Mouse (Mus musculus) thymus, adult 2 months (tissue): ENCODE measurements around the gene Pigo. TPM values are rescaled to one million over a fixed set of nuclear protein-coding genes. Genes with fewer than 3 reads are reported as not detected.
"Not testable (repeated sequence)": the region's sequence is repeated elsewhere in the genome, so short reads cannot be mapped to it uniquely, and the experiment has no call there.

ENCODE experiments used
- DNase-seq: peaks from one replicate; pipeline ENCODE4 v3.0.0; 2021
- H3K27ac ChIP-seq: fragments of 200-500 bp; 2 replicates; pipeline ENCODE4 v1.5.1; 2012; ENCODE audit warnings: low read length, control low read depth; ENCODE audit not compliant: control insufficient read depth, insufficient read depth
- H3K27me3 ChIP-seq: fragments of 200-500 bp; 2 replicates; pipeline ENCODE4 v1.6.1; 2012; ENCODE audit warnings: mild to moderate bottlenecking, low read length, moderate library complexity, mixed read lengths; ENCODE audit not compliant: control insufficient read depth, insufficient read depth
- H3K36me3 ChIP-seq: fragments of 200-500 bp; 2 replicates; pipeline ENCODE4 v1.6.1; 2012; ENCODE audit warnings: mild to moderate bottlenecking, low read length, moderate library complexity; ENCODE audit not compliant: control insufficient read depth, insufficient read depth
- H3K4me1 ChIP-seq: fragments of 200-500 bp; replicated peaks from 2 replicates; pipeline ENCODE4 v1.6.1; 2012; ENCODE audit warnings: low read length; ENCODE audit not compliant: control insufficient read depth, insufficient read depth
- H3K4me3 ChIP-seq: fragments of 200-500 bp; 2 replicates; pipeline ENCODE4 v1.5.1; 2012; ENCODE audit warnings: mild to moderate bottlenecking, low read length, control low read depth, moderate library complexity; ENCODE audit not compliant: control insufficient read depth, insufficient read depth
- CTCF ChIP-seq: fragments of 200-500 bp; IDR thresholded peaks from 2 replicates; pipeline ENCODE4 v1.5.1; 2012; ENCODE audit warnings: mild to moderate bottlenecking, control low read depth, low read length, moderate library complexity, borderline replicate concordance; ENCODE audit not compliant: control insufficient read depth, poor library complexity, insufficient read depth; ENCODE audit errors: extremely low read depth
- POLR2A ChIP-seq: fragments of 200-500 bp; IDR thresholded peaks from 2 replicates; pipeline ENCODE4 v1.6.1; 2012; ENCODE audit warnings: mild to moderate bottlenecking, low read length, control low read depth, moderate library complexity; ENCODE audit not compliant: control insufficient read depth, poor library complexity, insufficient read depth; ENCODE audit errors: extremely low read depth
- WGBS: fragments of 180-500 bp; shearing (Covaris S2); methylation state at CpG from one replicate; pipeline ENCODE4 v1.1.7; 2018; 5-methylcytosine and 5-hydroxymethylcytosine counted together
- polyA plus RNA-seq: library from polyadenylated mRNA; depleted of rRNA; stranded (reverse); fragments of >200 nt; gene quantifications from 2 replicates; pipeline ENCODE4 v1.2.3, GENCODE M21; 2012

Pigo gene
- polyA plus RNA-seq, 1 experiment = 47.4 TPM

DNA sequence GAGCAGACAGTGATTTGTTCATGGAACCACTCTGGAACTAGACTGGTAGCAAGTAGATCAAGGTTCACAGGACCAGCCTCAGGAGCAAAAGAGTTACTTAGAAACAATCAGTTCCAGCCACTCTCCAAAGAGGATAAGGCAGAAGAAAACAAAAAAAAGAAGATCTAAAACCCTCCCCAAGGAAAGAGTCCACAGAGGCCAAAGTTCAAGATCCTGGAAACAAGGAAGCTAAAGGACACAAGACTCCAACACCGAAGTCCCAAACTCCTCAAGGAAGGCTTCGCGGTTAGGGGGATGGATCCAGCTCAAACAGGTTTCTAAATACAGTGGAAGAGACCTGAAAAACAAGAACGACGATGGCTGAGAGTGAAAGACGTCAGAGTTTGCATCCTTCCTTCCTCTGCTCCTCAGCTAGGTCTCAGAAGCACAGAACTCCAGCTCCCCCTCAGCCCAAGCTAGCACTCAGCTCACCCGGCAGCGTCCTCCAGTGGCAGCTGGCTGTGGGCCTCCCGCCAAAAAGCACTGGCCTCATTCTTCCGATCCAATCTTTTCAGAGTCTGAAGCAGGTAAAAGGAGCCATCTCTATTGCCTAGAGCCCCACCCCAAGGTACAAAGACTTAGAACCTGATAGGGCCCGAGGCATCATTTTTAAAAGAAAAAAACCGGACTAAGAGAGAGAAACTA lies 22.7 kb downstream of the Pigo start:
- WGBS = 93% methylated on average over 12 of the region's 12 CpGs
- TF ChIP-seq POLR2A (no peak), CTCF (no peak)
- H3K36me3 ChIP-seq = no peaks in the 10 kb centered on the region
- H3K27me3 ChIP-seq = no peaks in the 10 kb centered on the region
- no peak for DNase-seq
- H3K27ac ChIP-seq = no peak overlapping the region
- no peak overlapping the region for H3K4me3 ChIP-seq
- H3K4me1 ChIP-seq = peaks cover 4% of the 10 kb centered on the region

DNA sequence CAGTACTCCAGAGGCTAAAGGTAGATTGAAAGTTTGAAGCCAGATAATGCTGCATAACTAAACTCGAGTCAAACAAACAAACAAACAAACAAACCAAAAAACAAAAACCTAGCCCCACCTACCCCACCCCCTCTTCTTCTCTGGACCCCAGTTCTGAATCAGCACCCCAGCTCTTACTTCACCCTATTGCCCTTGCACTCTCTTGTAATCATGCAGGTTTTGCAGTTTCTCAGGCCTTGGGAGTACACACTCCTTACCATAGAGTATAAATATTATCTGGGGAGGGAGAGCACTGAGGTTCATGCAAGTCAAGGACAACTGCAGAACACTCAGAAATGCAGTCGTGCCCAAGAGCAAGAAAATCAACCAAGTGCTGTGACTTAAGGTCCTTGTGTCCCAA lies 24.3 kb downstream of the Pigo start:
- Histone ChIP-seq H3K27ac (no peak overlapping the region), H3K36me3 (no peaks in the 10 kb centered on the region), H3K4me3 (no peak overlapping the region), H3K27me3 (no peaks in the 10 kb centered on the region), H3K4me1 (peaks cover 4% of the 10 kb centered on the region)
- WGBS = 93% methylated on average over 2 of the region's 2 CpGs
- TF ChIP-seq POLR2A = no peak
- no peak for TF ChIP-seq CTCF
- DNase-seq = no peak

DNA sequence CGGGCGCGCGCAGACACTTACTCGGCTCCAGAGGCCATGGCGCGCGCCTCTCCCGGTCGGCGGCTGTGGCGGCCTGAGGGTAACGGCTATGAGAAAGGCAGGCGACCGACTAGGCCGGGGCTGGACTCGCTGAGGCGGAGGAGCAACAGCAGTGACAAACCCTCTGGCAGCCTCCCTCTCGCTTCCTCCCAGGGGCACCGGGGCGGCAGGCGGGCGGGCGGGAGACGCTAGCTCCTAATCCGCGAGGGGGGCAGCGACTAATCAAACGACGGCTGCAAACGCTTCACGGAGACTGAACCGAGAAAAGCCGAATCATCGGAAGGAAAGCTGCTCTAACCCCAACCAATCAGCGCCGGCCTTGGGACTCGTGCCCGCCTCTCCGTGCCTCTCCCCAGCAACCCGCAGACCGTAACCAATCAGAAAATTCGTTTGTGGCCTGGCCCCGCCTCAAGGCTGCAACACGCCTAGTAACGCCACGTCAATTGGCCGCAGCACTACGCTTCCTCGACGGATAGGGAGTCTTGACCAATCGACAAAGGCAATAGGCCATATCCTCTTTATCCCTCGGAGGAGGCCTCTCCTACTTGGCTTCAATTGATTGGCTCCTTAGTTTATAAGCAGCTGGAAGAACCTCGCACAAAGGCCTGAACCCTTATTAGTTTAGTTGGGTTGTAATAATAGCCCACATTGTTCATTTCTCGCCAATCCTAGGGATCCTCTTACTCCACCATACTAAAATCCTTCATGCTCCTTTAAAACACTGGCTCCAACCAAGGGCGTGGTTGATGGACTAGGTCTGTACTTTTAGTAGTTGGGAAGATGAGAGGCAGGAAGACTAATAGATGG lies 25.3 kb downstream of the Pigo start, which contains the start of gene Vcp:
TSS of gene Vcp (minus strand) at position 367 of the 846 bp plus-strand sequence.
- WGBS = 2% methylated on average over 56 of the region's 56 CpGs
- not testable (repeated sequence) for H3K4me1 ChIP-seq, H3K27me3 ChIP-seq, H3K36me3 ChIP-seq
- peak; percentile 99 for DNase-seq
- Histone ChIP-seq H3K4me3 (peak within 1 kb of the TSS; percentile 100), H3K27ac (peak within 1 kb of the TSS; percentile 85)
- 0 out of 2 replicates have a peak, but pooled peaks have one; percentile 37 for TF ChIP-seq CTCF

DNA sequence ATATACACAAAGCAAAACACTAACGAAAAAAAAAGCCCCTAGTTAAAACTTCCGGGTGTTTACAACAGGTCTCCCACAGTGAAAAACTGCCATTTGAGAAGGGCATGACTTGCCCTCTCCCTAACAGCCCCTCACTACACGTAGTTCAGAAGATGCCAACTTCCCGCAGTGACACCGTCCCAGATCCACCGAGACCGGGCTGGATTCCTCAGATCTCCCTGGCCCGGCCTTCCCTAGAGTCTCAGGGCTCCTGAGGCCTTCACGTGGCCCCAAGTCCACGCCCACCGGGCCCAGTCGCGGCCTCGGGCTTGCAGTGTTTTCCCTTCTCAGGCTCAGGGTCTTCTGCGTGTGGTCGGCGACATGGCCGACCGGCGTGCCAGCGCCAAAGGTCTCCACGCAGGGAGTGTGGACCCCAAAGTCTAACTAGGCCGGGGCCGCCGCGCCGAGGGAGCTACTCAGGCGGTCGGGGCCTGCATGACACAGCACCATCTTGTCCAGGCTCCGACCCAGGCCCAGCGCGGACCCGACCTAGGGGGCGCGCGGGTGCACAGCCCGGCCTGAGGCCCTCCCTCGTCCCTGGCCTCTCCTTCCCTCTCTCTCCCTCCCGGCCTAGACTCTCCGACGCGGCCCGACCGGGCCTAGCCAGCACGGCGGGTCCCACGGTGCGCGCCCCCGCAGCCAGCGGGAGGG lies 26.0 kb downstream of the Pigo start:
- peak overlapping the region; percentile 85 for H3K27ac ChIP-seq
- peaks cover 4% of the 10 kb centered on the region for H3K4me1 ChIP-seq
- H3K27me3 ChIP-seq = no peaks in the 10 kb centered on the region
- H3K36me3 ChIP-seq = peaks cover 11% of the 10 kb centered on the region
- no peak for TF ChIP-seq POLR2A
- TF ChIP-seq CTCF = 0 out of 2 replicates have a peak, but pooled peaks have one; percentile 27
- WGBS = under 1% methylated on average over 51 of the region's 51 CpGs
- DNase-seq = peak; percentile 73
- peak overlapping the region; percentile 100 for H3K4me3 ChIP-seq

DNA sequence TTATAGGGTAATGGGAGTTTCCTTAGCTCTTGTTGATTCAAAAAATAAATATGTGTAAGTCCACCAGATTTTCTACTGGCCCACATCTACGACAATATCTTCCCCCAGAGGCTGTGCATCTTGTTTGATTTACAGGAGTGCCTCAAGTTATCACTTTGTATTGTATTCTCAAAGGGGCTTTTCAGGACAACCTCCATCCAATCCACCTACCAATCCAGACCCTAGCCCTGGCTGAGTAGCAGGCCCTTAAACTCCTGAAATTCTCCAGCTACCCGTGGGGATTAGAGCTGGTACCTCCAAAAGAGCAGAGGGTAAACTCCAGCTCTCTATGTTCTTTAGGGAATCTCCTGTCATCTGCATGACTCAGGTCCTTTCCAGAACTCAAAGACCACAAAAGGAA lies 27.6 kb downstream of the Pigo start:
- TF ChIP-seq CTCF (no peak), POLR2A (no peak)
- H3K36me3 ChIP-seq = peaks cover 26% of the 10 kb centered on the region
- H3K27ac ChIP-seq = no peak overlapping the region
- WGBS = 39% methylated on average over 2 of the region's 2 CpGs
- peaks cover 4% of the 10 kb centered on the region for H3K4me1 ChIP-seq
- H3K27me3 ChIP-seq = no peaks in the 10 kb centered on the region
- no peak for DNase-seq
- H3K4me3 ChIP-seq = no peak overlapping the region

DNA sequence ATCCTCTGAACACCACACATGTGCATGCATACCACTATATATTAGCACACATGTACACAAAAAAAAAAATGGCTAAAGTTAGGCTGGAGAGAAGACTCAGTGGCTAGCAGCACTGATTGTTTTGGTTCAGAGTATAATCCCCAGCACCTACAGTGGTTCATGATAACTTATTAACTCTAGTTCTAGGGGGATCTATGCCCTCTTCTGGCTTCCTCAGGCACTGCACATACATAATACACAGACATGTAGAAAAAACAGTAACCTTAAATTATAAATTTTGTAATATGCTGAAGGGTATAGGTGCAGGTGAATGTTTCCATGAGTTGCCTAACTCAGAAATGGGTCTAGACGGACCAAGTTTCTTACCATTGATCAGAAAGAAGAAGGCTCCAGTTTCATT lies 37.3 kb downstream of the Pigo start:
- Histone ChIP-seq H3K4me1 (no peaks in the 10 kb centered on the region), H3K27me3 (no peaks in the 10 kb centered on the region), H3K4me3 (no peak overlapping the region), H3K27ac (no peak overlapping the region), H3K36me3 (peaks cover 94% of the 10 kb centered on the region)
- WGBS = 93% methylated on average over 1 of the region's 1 CpGs
- no peak for DNase-seq
- no peak for TF ChIP-seq POLR2A
- TF ChIP-seq CTCF = no peak

DNA sequence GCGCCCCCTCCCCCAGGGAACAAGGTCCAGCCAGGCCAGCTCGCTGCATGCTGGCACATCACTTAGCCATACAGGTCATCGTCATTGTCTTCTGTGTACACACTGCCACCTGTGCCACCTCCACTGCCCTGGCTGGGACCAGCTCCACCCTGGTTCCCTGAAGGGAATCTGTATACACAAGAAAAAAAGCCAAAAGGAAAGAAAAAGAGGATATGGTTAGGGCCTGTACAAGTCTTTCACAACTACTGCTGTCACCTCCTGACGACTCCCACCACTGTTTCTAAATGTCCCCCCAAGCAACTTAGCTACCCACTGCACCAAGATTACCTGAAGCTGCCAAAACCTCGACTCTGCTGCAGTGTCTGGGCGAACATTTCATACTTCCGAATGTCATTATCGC lies 45.2 kb downstream of the Pigo start:
- not testable (repeated sequence) for H3K4me1 ChIP-seq, H3K27me3 ChIP-seq, H3K4me3 ChIP-seq, DNase-seq, H3K27ac ChIP-seq
- peaks cover 53% of the 10 kb centered on the region for H3K36me3 ChIP-seq
- WGBS = 97% methylated on average over 8 of the region's 8 CpGs
